Mouse (Mus musculus): Measurements from ENCODE around the gene Hspb11. TPM values are rescaled to one million over a fixed set of nuclear protein-coding genes. Genes with fewer than 3 reads are reported as not detected.

The Hspb11 gene
- polyA plus RNA-seq, 2 experiments = 31.5 to 51.0 TPM

GRCm38 (mm10) chr4:107328530-107328929 is 75.1 kb downstream of the Hspb11 start:
- Histone ChIP-seq H3K4me2 (replicated peaks; ENCODE audit: low read depth, low read length, severe bottlenecking) (no peak overlapping the region), H3K36me3 (ENCODE audit: control insufficient read depth, insufficient read depth, low read length) (peaks cover 19% of the 10 kb centered on the region), H3K27me3 (ENCODE audit: control insufficient read depth, insufficient read depth, low read length) (no peaks in the 10 kb centered on the region), H3K9me3 (ENCODE audit: control insufficient read depth, low read length) (no peaks in the 10 kb centered on the region), H3K27ac (replicated peaks; ENCODE audit: low read depth, low read length) (no peak overlapping the region), H3K9ac (ENCODE audit: low read depth, low read length, severe bottlenecking) (no peak overlapping the region), H3K4me1 (ENCODE audit: control insufficient read depth, insufficient read depth, low read length) (no peaks in the 10 kb centered on the region), H3K4me3 (replicated peaks; ENCODE audit: low read length) (no peak overlapping the region)
- TF ChIP-seq POLR2A (IDR thresholded peaks at IDR 0.05; ENCODE audit: borderline replicate concordance, extremely low read depth, insufficient read depth, insufficient read length) = no peak
- 94% methylated on average over 8 of the region's 8 CpGs for WGBS
- no peak for ATAC-seq (ENCODE audit: low FRiP score, low read depth)
- no peak for DNase-seq (ENCODE audit: low spot score)

Other genes with a start within 250 kb of the Hspb11 start
- gene Mrpl37, start 186.7 kb upstream of the Hspb11 start, polyA plus RNA-seq (2012; rRNA removed) = 105 and 114 TPM in 2 replicates
- gene Mrpl37, start 186.7 kb upstream of the Hspb11 start, polyA plus RNA-seq (2014; fragmentation: Nextera tagmentation; extraction: Ambion mirVana) = 102 and 104 TPM in 2 replicates
- 8.5 and 10.0 TPM in 2 replicates for gene Cyb5rl, start 186.6 kb upstream of the Hspb11 start, polyA plus RNA-seq (2012; rRNA removed)
- gene Cyb5rl, start 186.6 kb upstream of the Hspb11 start, polyA plus RNA-seq (2014; fragmentation: Nextera tagmentation; extraction: Ambion mirVana) = 5.4 and 7.3 TPM in 2 replicates
- 0.04 and 0.14 TPM in 2 replicates for gene Cdcp2, start 156.7 kb upstream of the Hspb11 start, polyA plus RNA-seq (2012; rRNA removed)
- gene Cdcp2, start 156.7 kb upstream of the Hspb11 start, polyA plus RNA-seq (2014; fragmentation: Nextera tagmentation; extraction: Ambion mirVana) = not detected in 2 replicates
- 235 and 264 TPM in 2 replicates for gene Tmem59, start 75.2 kb upstream of the Hspb11 start, polyA plus RNA-seq (2012; rRNA removed)
- gene Tmem59, start 75.2 kb upstream of the Hspb11 start, polyA plus RNA-seq (2014; fragmentation: Nextera tagmentation; extraction: Ambion mirVana) = 441 and 468 TPM in 2 replicates
- 12.3 and 16.7 TPM in 2 replicates for gene Tceanc2, start 74.5 kb upstream of the Hspb11 start, polyA plus RNA-seq (2012; rRNA removed)
- gene Tceanc2, start 74.5 kb upstream of the Hspb11 start, polyA plus RNA-seq (2014; fragmentation: Nextera tagmentation; extraction: Ambion mirVana) = 27.6 and 29.8 TPM in 2 replicates
- gene Ldlrad1, start 44.4 kb upstream of the Hspb11 start, polyA plus RNA-seq (2012; rRNA removed) = 0.05 and 0.06 TPM in 2 replicates
- 0.17 TPM in 1 of 2 replicates, not detected in the other for gene Ldlrad1, start 44.4 kb upstream of the Hspb11 start, polyA plus RNA-seq (2014; fragmentation: Nextera tagmentation; extraction: Ambion mirVana)
- 52.2 and 60.1 TPM in 2 replicates for gene Lrrc42, start 61 bp upstream of the Hspb11 start, polyA plus RNA-seq (2012; rRNA removed)
- gene Lrrc42, start 61 bp upstream of the Hspb11 start, polyA plus RNA-seq (2014; fragmentation: Nextera tagmentation; extraction: Ambion mirVana) = 82.4 and 90.5 TPM in 2 replicates
- 0.06 and 0.09 TPM in 2 replicates for gene Dio1, start 53.6 kb downstream of the Hspb11 start, polyA plus RNA-seq (2012; rRNA removed)
- gene Dio1, start 53.6 kb downstream of the Hspb11 start, polyA plus RNA-seq (2014; fragmentation: Nextera tagmentation; extraction: Ambion mirVana) = not detected in 2 replicates
- 35.8 and 44.3 TPM in 2 replicates for gene Yipf1, start 60.8 kb downstream of the Hspb11 start, polyA plus RNA-seq (2012; rRNA removed)
- gene Yipf1, start 60.8 kb downstream of the Hspb11 start, polyA plus RNA-seq (2014; fragmentation: Nextera tagmentation; extraction: Ambion mirVana) = 55.2 and 59.6 TPM in 2 replicates
- 27.8 and 38.8 TPM in 2 replicates for gene Ndc1, start 114.2 kb downstream of the Hspb11 start, polyA plus RNA-seq (2012; rRNA removed)
- gene Ndc1, start 114.2 kb downstream of the Hspb11 start, polyA plus RNA-seq (2014; fragmentation: Nextera tagmentation; extraction: Ambion mirVana) = 35.4 and 35.8 TPM in 2 replicates
- gene Glis1, start 181.0 kb downstream of the Hspb11 start, polyA plus RNA-seq (2012; rRNA removed) = 9.0 and 14.0 TPM in 2 replicates
- 10.0 and 10.7 TPM in 2 replicates for gene Glis1, start 181.0 kb downstream of the Hspb11 start, polyA plus RNA-seq (2014; fragmentation: Nextera tagmentation; extraction: Ambion mirVana)